Mouse (Mus musculus) cerebellum, adult 11 months (tissue): ENCODE results near the gene Tacr1.

Source experiments
- DNase-seq: peaks from one replicate; pipeline ENCODE4 v3.0.0; 2022

Gene Tacr1

GRCm38 (mm10) chr6:82528631-82529030, 126.5 kb downstream of the Tacr1 start:
- DNase-seq = no peak

- DNase-seq = no peak
Measured at GRCm38 (mm10) chr6:82536641-82537040, 134.5 kb downstream of the Tacr1 start.

- no peak for DNase-seq
Measured at GRCm38 (mm10) chr6:82549270-82549669, 147.1 kb downstream of the Tacr1 start.

GRCm38 (mm10) chr6:82575445-82575844, 173.3 kb downstream of the Tacr1 start:
- DNase-seq = no peak

GRCm38 (mm10) chr6:82585396-82585795, 183.3 kb downstream of the Tacr1 start:
- no peak for DNase-seq

- DNase-seq = no peak
Measured at GRCm38 (mm10) chr6:82589387-82589786, 187.3 kb downstream of the Tacr1 start.

- DNase-seq = no peak
Measured at GRCm38 (mm10) chr6:82595461-82596090, 193.4 kb downstream of the Tacr1 start.

- DNase-seq = no peak
Measured at GRCm38 (mm10) chr6:82603228-82603627, 201.1 kb downstream of the Tacr1 start.

- DNase-seq = no peak
Measured at GRCm38 (mm10) chr6:82603665-82604064, 201.5 kb downstream of the Tacr1 start.

GRCm38 (mm10) chr6:82604791-82605190, 202.7 kb downstream of the Tacr1 start:
- no peak for DNase-seq

- no peak for DNase-seq
Measured at GRCm38 (mm10) chr6:82608756-82609155, 206.6 kb downstream of the Tacr1 start.

- DNase-seq = no peak
Measured at GRCm38 (mm10) chr6:82609339-82609926, 207.3 kb downstream of the Tacr1 start.
